Mouse (Mus musculus) kidney, embryonic 16.5 days (tissue): Measurements from ENCODE around the gene Zfp429. TPM values are rescaled to one million over a fixed set of nuclear protein-coding genes. Genes with fewer than 3 reads are reported as not detected.
"Not testable (repeated sequence)": the region's sequence is repeated elsewhere in the genome, so short reads cannot be mapped to it uniquely, and the experiment has no call there.

Experiments used
- ATAC-seq: fragments of 200-750 bp; cut with Nextera tagmentation; 2 replicates; pipeline ENCODE4 v1.8.0; 2017; ENCODE audit warnings: moderate TSS enrichment; ENCODE audit not compliant: low FRiP score, low TSS enrichment
- H3K27ac ChIP-seq: fragments of 300-500 bp; sonication (generic); 2 replicates; pipeline ENCODE4 v1.5.1; 2014; ENCODE audit warnings: low read length
- H3K27me3 ChIP-seq: fragments of 300-500 bp; sonication (generic); 2 replicates; pipeline ENCODE4 v1.6.1; 2014; ENCODE audit warnings: low read length, control low read depth, mixed read lengths; ENCODE audit not compliant: insufficient read depth
- H3K36me3 ChIP-seq: fragments of 300-500 bp; sonication (generic); 2 replicates; pipeline ENCODE4 v1.6.1; 2014; ENCODE audit warnings: low read length, control low read depth, mixed read lengths; ENCODE audit not compliant: insufficient read depth
- H3K4me1 ChIP-seq: fragments of 300-500 bp; sonication (generic); 2 replicates; pipeline ENCODE4 v1.6.1; 2014; ENCODE audit warnings: low read length, control low read depth, mixed read lengths; ENCODE audit not compliant: insufficient read depth
- H3K4me2 ChIP-seq: fragments of 300-500 bp; sonication (generic); replicated peaks from 2 replicates; pipeline ENCODE4 v1.6.1; 2014; ENCODE audit warnings: low read depth, low read length
- H3K4me3 ChIP-seq: fragments of 300-500 bp; sonication (generic); 2 replicates; pipeline ENCODE4 v1.5.1; 2014; ENCODE audit warnings: mild to moderate bottlenecking, low read length
- H3K9ac ChIP-seq: fragments of 300-500 bp; sonication (generic); replicated peaks from 2 replicates; pipeline ENCODE4 v1.6.1; 2014; ENCODE audit warnings: low read length
- H3K9me3 ChIP-seq: fragments of 300-500 bp; sonication (generic); 2 replicates; pipeline ENCODE4 v1.6.1; 2016; ENCODE audit warnings: low read length, control low read depth
- WGBS: fragments of 180-500 bp; shearing (Covaris S2); extraction: QIAGEN DNeasy Blood & Tissue Kit; methylation state at CpG from one replicate; pipeline ENCODE4 v1.1.7; 2014; 5-methylcytosine and 5-hydroxymethylcytosine counted together
- polyA plus RNA-seq: library from polyadenylated mRNA; unstranded; fragments of >200 nt; fragmentation: Nextera tagmentation; extraction: Ambion mirVana; gene quantifications from 2 replicates; pipeline ENCODE4 v1.2.1, GENCODE M21; 2015

Gene Zfp429
- polyA plus RNA-seq, 1 experiment from 2014 or later, result 8.5 TPM

GRCm38 (mm10) chr13:67376255-67376654, 23.4 kb downstream of the Zfp429 start:
- not testable (repeated sequence) for H3K4me2 ChIP-seq, H3K36me3 ChIP-seq, H3K9me3 ChIP-seq, H3K27ac ChIP-seq, H3K27me3 ChIP-seq, ATAC-seq, H3K4me1 ChIP-seq, H3K4me3 ChIP-seq, H3K9ac ChIP-seq
- 81% methylated on average over 3 of the region's 3 CpGs for WGBS

- not testable (repeated sequence) for H3K27ac ChIP-seq, H3K4me1 ChIP-seq, H3K9me3 ChIP-seq, H3K27me3 ChIP-seq, H3K36me3 ChIP-seq
- H3K4me2 ChIP-seq, result peak within 1 kb of the TSS; percentile 52
- H3K9ac ChIP-seq, result peak within 1 kb of the TSS; percentile 58
- peak; percentile 98 for ATAC-seq
- 10% methylated on average over 13 of the region's 15 CpGs for WGBS
- H3K4me3 ChIP-seq, result peak within 1 kb of the TSS; percentile 52
Measured at GRCm38 (mm10) chr13:67375050-67375911, 24.3 kb downstream of the Zfp429 start, which contains the start of the genes Gm28041 and Zfp456. Gene Gm28041 (minus strand): TSS chr13:67375733. Gene Zfp456 (minus strand): TSS chr13:67375810.

- Histone ChIP-seq H3K9ac (peak within 1 kb of the TSS; percentile 79), H3K27ac (peak within 1 kb of the TSS; percentile 66; the same call in 1 of the 2 replicates)
- under 1% methylated on average over 15 of the region's 15 CpGs for WGBS
Measured at GRCm38 (mm10) chr13:67360131-67360744, 39.4 kb downstream of the Zfp429 start, which contains the start of the genes Gm28044 and Zfp953. Gene Gm28044 (minus strand): TSS chr13:67360536. Gene Zfp953 (minus strand): TSS chr13:67360605.

GRCm38 (mm10) chr13:67351854-67352253, 47.8 kb downstream of the Zfp429 start:
- H3K36me3 ChIP-seq, result no peaks in the 10 kb centered on the region
- H3K27me3 ChIP-seq, result no peaks in the 10 kb centered on the region
- H3K9ac ChIP-seq, result no peak overlapping the region
- no peaks in the 10 kb centered on the region for H3K9me3 ChIP-seq
- no peak overlapping the region for H3K27ac ChIP-seq
- H3K4me3 ChIP-seq, result no peak overlapping the region
- no peak for ATAC-seq
- H3K4me1 ChIP-seq, result no peaks in the 10 kb centered on the region
- H3K4me2 ChIP-seq, result no peak overlapping the region

More at GRCm38 (mm10) chr13:67360131-67360744, 39.4 kb downstream of the Zfp429 start, which contains the start of the genes Gm28044 and Zfp953:
- peaks cover 3% of the 10 kb centered on the region; the same call in 1 of the 2 replicates for H3K4me1 ChIP-seq
- no peaks in the 10 kb centered on the region for H3K36me3 ChIP-seq
- no peaks in the 10 kb centered on the region for H3K27me3 ChIP-seq
- peak within 1 kb of the TSS; percentile 83 for H3K4me3 ChIP-seq
- peak within 1 kb of the TSS; percentile 65 for H3K4me2 ChIP-seq
- ATAC-seq, result peak; percentile 93
- H3K9me3 ChIP-seq, result no peaks in the 10 kb centered on the region

- no peak overlapping the region for H3K9ac ChIP-seq
- H3K4me2 ChIP-seq, result no peak overlapping the region
- WGBS, result 90% methylated on average over 2 of the region's 2 CpGs
- H3K36me3 ChIP-seq, result peaks cover 16% of the 10 kb centered on the region; the same call in 1 of the 2 replicates
- H3K27me3 ChIP-seq, result no peaks in the 10 kb centered on the region
- no peak overlapping the region for H3K27ac ChIP-seq
- no peak for ATAC-seq
- H3K4me1 ChIP-seq, result no peaks in the 10 kb centered on the region
- no peak overlapping the region for H3K4me3 ChIP-seq
- H3K9me3 ChIP-seq, result no peaks in the 10 kb centered on the region
Measured at GRCm38 (mm10) chr13:67343422-67343821, 56.2 kb downstream of the Zfp429 start.

Other genes with a start within 250 kb of the Zfp429 start
- gene Rsl1, start 226.6 kb downstream of the Zfp429 start, polyA plus RNA-seq, result 8.8 and 10.0 TPM in 2 replicates
- 1.5 and 1.8 TPM in 2 replicates for gene Zfp455, start 205.3 kb downstream of the Zfp429 start, polyA plus RNA-seq
- gene Zfp458, start 121.4 kb downstream of the Zfp429 start, polyA plus RNA-seq, result 1.6 and 2.1 TPM in 2 replicates
- gene Zfp457, start 93.3 kb downstream of the Zfp429 start, polyA plus RNA-seq, result 0.76 and 0.86 TPM in 2 replicates
- 2.7 and 2.8 TPM in 2 replicates for gene Zfp595, start 67.2 kb downstream of the Zfp429 start, polyA plus RNA-seq
- not detected in 2 replicates for gene Gm28044, start 39.3 kb downstream of the Zfp429 start, polyA plus RNA-seq
- gene Zfp953, start 39.2 kb downstream of the Zfp429 start, polyA plus RNA-seq, result 1.3 TPM in 2 replicates
- 0.44 and 0.50 TPM in 2 replicates for gene Gm28041, start 24.1 kb downstream of the Zfp429 start, polyA plus RNA-seq
- gene Zfp456, start 24.0 kb downstream of the Zfp429 start, polyA plus RNA-seq, result 1.6 and 2.4 TPM in 2 replicates
- 1.1 TPM in 2 replicates for gene Zfp459, start 21.6 kb upstream of the Zfp429 start, polyA plus RNA-seq
- gene Zfp874a, start 51.8 kb upstream of the Zfp429 start, polyA plus RNA-seq, result 10.7 and 12.0 TPM in 2 replicates
- 2.6 and 3.4 TPM in 2 replicates for gene Zfp874b, start 84.4 kb upstream of the Zfp429 start, polyA plus RNA-seq
- 14.4 and 15.2 TPM in 2 replicates for gene Zfp58, start 100.7 kb upstream of the Zfp429 start, polyA plus RNA-seq
- not detected in 2 replicates for gene Gm26965, start 126.3 kb upstream of the Zfp429 start, polyA plus RNA-seq
- gene Zfp87, start 126.4 kb upstream of the Zfp429 start, polyA plus RNA-seq, result 26.1 and 28.3 TPM in 2 replicates
- gene Zfp748, start 154.0 kb upstream of the Zfp429 start, polyA plus RNA-seq, result 13.5 and 16.0 TPM in 2 replicates
- gene Zfp729b, start 209.9 kb upstream of the Zfp429 start, polyA plus RNA-seq, result 4.3 and 4.7 TPM in 2 replicates
- gene Gm49345, start 237.9 kb upstream of the Zfp429 start, polyA plus RNA-seq, result not detected in 2 replicates
- 3.1 TPM in 2 replicates for gene Zfp729a, start 238.0 kb upstream of the Zfp429 start, polyA plus RNA-seq